Mouse (Mus musculus) urinary bladder, postnatal 10 days (tissue): Measurements from ENCODE around the gene Gspt2.
"Not testable (repeated sequence)": the region's sequence is repeated elsewhere in the genome, so short reads cannot be mapped to it uniquely, and the experiment has no call there.

Experiments
- DNase-seq: peaks from one replicate; pipeline ENCODE4 v3.0.0; 2022; ENCODE audit warnings: low spot score

Gspt2 gene

DNA sequence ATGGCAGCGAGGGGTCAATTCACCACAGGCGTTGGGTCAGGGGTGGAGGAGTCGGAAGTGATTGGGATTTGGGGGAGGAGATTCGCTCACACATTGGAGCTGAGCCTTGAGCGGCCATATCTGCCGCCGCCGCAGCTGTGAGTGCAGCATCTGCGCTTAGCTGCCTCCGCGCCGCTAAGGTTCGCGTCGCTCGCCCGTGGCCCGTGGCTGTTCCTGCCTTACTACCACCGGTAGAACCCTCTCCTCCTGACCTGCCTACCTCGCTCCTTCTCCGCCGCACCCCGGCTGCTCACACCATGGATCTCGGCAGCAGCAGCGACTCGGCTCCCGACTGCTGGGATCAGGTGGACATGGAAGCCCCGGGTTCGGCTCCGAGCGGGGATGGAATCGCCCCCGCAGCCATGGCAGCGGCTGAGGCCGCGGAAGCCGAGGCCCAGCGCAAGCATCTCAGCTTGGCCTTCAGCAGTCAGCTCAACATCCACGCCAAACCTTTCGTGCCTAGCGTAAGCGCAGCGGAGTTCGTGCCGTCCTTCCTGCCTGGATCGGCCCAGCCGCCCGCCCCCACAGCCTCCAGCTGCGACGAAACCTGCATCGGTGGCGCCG, at the start of gene Gspt2:
Gspt2 (plus strand) TSS at position 109 of the 603 bp plus-strand sequence.
- no peak for DNase-seq

DNA sequence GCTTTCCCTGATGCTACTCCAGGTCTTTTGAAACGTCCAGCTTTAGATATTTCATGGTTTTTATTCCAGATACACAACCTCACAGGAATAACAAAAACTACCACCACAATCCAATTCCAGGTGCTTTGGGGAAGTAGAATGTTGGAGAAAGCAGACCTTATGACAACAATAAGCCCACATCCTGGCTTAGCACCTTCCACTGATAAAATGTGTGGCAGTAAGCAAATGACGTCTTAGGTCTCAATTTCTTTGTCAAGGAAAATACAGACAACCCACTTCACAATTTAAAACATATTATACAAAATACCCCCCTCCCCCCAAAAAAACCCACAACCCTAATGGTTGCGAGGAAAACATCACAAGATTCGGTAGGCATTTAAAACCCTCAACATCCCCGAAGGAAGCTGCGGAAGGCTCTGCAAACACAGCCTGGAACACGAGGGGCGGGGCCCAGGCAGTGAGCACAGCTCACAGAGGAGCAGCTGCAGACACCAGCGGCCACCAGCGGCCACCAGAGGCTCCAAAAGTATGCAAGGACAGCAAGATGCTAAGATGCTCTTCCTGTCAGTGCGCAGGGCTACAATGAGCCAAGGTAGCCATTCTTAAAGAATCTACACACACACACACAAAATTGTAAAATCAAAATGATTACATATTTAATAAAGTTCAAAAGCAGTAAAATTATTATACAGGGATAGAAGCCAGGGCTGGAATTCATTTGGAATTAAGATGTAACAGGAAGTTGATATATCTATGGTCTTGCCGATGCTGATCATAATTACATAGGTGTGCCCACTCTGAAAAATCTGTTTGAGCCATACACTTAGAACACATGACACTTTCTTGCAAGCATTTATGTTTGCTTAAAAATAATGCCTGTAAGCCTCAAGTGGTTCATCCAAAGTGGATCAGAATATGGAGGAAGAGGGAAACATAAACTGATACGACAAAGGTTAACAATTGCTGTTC, 10.8 kb upstream of the Gspt2 start:
- no peak for DNase-seq

DNA sequence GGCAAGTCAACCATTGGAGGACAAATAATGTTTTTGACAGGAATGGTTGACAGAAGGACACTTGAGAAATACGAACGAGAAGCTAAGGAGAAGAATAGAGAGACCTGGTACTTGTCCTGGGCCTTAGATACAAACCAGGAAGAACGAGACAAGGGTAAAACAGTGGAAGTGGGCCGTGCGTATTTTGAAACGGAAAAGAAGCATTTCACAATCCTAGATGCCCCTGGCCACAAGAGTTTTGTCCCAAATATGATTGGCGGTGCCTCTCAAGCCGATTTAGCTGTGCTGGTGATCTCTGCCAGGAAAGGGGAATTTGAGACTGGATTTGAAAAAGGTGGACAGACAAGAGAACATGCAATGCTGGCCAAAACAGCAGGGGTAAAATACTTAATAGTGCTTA, 1.0 kb downstream of the Gspt2 start:
- DNase-seq, result no peak

DNA sequence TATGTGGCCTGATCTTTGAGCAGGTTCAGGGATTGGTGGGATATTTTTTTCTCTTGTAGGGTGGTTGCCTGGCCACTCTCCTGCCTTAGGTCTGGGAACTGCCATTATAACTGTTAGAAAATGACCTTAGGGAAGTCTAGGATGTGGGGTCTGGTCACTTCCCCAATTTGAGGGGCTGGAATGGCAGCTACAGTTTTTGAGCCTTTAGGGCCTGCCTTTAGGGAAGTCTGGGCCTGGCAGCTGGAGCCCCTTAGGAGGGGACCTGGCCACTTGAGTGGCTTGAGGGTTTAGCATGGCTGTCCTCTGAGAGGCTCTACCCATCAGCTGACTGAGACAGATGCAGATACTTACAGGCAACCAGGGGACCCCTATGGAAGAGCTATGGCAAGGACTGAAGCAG, 12.7 kb downstream of the Gspt2 start:
- no peak for DNase-seq

DNA sequence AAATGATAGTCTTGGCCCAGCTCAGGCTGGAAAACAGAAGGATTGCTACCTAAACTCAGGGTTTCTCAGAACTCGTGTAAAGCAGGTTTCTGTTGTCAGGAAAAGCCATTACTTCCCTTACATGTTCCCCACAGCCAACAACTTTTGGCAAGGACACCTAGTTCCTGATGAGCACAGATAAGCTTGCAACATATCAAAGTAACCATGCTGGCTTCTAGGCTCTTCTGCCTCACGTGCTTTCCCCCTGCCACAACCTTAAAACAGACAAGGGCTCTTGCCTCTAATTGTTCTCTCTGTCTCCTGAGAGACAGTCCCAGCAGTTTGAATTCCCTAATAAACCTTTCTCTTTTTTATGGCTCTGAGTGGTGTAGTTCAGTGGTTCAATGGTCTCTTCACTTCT, 21.9 kb downstream of the Gspt2 start:
- no peak for DNase-seq

DNA sequence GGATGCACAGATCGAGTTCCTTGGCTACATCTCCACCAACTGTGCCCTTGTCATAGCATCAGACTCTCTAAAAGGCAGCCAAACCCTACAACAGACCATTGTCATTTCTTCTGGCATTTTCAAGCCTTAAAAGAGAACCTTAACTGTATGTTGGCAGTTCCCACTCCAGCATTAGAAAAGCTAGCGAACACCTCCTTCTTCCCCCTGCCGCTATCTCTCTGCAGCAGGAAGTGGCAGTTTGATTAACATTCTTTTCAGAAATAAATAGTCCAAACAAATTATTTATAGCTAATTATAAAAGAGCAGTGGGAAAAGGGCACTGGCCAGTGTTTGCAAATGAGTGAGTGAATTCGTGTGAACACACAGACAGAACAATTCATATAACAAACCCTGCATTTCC, 34.9 kb downstream of the Gspt2 start:
- DNase-seq, result no peak

DNA sequence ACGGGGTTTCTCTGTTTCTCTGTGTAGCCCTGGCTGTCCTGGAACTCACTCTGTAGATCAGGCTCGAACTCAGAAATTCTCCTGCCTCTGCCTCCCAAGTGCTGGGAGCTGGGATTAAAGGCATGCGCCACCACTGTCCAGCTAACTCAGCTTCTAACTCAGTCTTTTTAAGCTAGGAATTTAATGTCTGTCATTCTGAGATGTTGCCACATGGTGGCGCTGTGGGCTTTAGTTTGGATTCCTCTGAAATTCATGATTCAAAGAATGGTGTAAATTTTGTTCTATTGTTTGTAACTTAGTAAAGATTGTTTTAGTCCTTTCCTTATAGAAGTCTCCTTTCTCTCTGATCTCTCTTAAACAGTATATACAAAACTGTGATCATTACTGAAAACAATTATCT, 39.1 kb downstream of the Gspt2 start:
- no peak for DNase-seq

DNA sequence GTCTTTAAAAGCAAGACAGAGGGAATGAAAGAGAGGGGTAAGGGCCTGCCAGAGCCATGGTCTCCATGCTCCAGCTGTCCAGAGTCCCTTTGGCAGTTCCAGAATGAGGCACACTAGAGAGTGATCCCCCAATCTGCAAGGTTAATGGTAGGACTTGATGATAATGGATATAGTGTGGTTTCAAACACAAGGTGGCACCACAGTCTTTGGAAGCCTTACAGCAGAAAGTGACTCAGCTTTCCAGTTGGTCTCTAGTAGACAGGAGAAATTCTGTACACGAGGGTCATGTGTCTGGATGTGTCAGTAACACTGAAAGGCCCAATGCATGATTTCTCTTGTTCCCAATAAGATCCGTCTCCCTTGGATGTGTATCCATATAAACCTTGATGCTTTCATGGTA, 45.7 kb downstream of the Gspt2 start:
- not testable (repeated sequence) for DNase-seq

DNA sequence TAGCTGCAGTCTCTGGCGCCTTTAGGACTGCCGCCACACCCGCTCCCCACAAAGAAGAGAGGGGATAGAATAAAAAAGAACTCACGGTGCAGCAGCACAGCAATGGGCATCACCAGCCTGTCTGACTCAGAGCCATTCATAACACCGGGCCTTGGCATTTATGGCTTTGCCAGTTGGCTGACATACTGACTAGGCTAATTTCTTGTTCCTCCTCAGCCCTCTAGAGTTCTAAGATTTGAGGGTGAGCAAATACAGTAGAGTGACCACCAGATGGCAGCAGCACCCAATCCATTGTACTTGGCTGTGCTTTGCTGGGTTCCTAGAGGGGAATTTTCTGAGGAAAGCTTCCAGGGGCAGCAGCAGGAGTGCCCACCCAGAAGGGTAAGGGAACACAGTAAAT, 53.7 kb downstream of the Gspt2 start:
- not testable (repeated sequence) for DNase-seq
